Mouse (Mus musculus): Measurements from ENCODE around the gene Rad51d. TPM values are rescaled to one million over a fixed set of nuclear protein-coding genes. Genes with fewer than 3 reads are reported as not detected.
"Not testable (repeated sequence)": the region's sequence is repeated elsewhere in the genome, so short reads cannot be mapped to it uniquely, and the experiment has no call there.

The Rad51d gene
- 13.4 and 21.8 TPM in 2 replicates for polyA plus RNA-seq (2012; ENCODE audit: insufficient read depth, insufficient read length, missing spikeins)

- Histone ChIP-seq H3K4me3 (ENCODE audit: insufficient read depth, low read depth, low read length) (peak within 1 kb of the TSS; percentile 82), H3K27ac (replicated peaks; ENCODE audit: low read depth, low read length) (peak within 1 kb of the TSS; percentile 78), H3K4me1 (ENCODE audit: control insufficient read depth, insufficient read depth, insufficient read length, low read length) (peaks cover 2% of the 10 kb centered on the region; the same call in 1 of the 2 replicates)
Observed at GRCm38 (mm10) chr11:82890342-82890762, at the start of gene Rad51d. TSS of gene Rad51d (minus strand) at chr11:82890614.

GRCm38 (mm10) chr11:82933186-82933585 is 42.8 kb upstream of the Rad51d start:
- H3K4me1 ChIP-seq (ENCODE audit: control insufficient read depth, insufficient read depth, insufficient read length, low read length): peaks cover 6% of the 10 kb centered on the region
- H3K4me3 ChIP-seq (ENCODE audit: insufficient read depth, low read depth, low read length): peak overlapping the region; percentile 88
- H3K27ac ChIP-seq (replicated peaks; ENCODE audit: low read depth, low read length): peak overlapping the region; percentile 92

GRCm38 (mm10) chr11:82931671-82932450 is 41.4 kb upstream of the Rad51d start:
- peak overlapping the region; percentile 76 for H3K27ac ChIP-seq (replicated peaks; ENCODE audit: low read depth, low read length)

GRCm38 (mm10) chr11:82931161-82931560 is 40.7 kb upstream of the Rad51d start:
- Histone ChIP-seq H3K27ac (replicated peaks; ENCODE audit: low read depth, low read length) (peak overlapping the region; percentile 63), H3K4me3 (ENCODE audit: insufficient read depth, low read depth, low read length) (peak overlapping the region; percentile 88)
- H3K4me1 ChIP-seq (ENCODE audit: control insufficient read depth, insufficient read depth, insufficient read length, low read length): not testable (repeated sequence)

More at GRCm38 (mm10) chr11:82931671-82932450, 41.4 kb upstream of the Rad51d start:
- peak overlapping the region; percentile 88 for H3K4me3 ChIP-seq (ENCODE audit: insufficient read depth, low read depth, low read length)
- H3K4me1 ChIP-seq (ENCODE audit: control insufficient read depth, insufficient read depth, insufficient read length, low read length): not testable (repeated sequence)

- Histone ChIP-seq H3K4me3 (ENCODE audit: insufficient read depth, low read depth, low read length) (peak overlapping the region; percentile 88), H3K27ac (replicated peaks; ENCODE audit: low read depth, low read length) (0 out of 2 replicates have a peak overlapping the region, but pooled peaks have one; percentile 33)
- not testable (repeated sequence) for H3K4me1 ChIP-seq (ENCODE audit: control insufficient read depth, insufficient read depth, insufficient read length, low read length)
Observed at GRCm38 (mm10) chr11:82930391-82930955, 40.1 kb upstream of the Rad51d start.

- no peak overlapping the region for H3K27ac ChIP-seq (replicated peaks; ENCODE audit: low read depth, low read length)
- peaks cover 2% of the 10 kb centered on the region for H3K4me1 ChIP-seq (ENCODE audit: control insufficient read depth, insufficient read depth, insufficient read length, low read length)
- peak overlapping the region; percentile 88; the same call in 1 of the 2 replicates for H3K4me3 ChIP-seq (ENCODE audit: insufficient read depth, low read depth, low read length)
Observed at GRCm38 (mm10) chr11:82929633-82929950, 39.2 kb upstream of the Rad51d start.

GRCm38 (mm10) chr11:82928897-82929632 is 38.7 kb upstream of the Rad51d start:
- H3K4me3 ChIP-seq (ENCODE audit: insufficient read depth, low read depth, low read length): no peak overlapping the region
- peaks cover 2% of the 10 kb centered on the region; the same call in 1 of the 2 replicates for H3K4me1 ChIP-seq (ENCODE audit: control insufficient read depth, insufficient read depth, insufficient read length, low read length)
- H3K27ac ChIP-seq (replicated peaks; ENCODE audit: low read depth, low read length): no peak overlapping the region

- H3K27ac ChIP-seq (replicated peaks; ENCODE audit: low read depth, low read length); H3K4me3 ChIP-seq (ENCODE audit: insufficient read depth, low read depth, low read length); H3K4me1 ChIP-seq (ENCODE audit: control insufficient read depth, insufficient read depth, insufficient read length, low read length): not testable (repeated sequence)
Observed at GRCm38 (mm10) chr11:82923910-82924309, 33.5 kb upstream of the Rad51d start.

- H3K4me3 ChIP-seq (ENCODE audit: insufficient read depth, low read depth, low read length): no peak overlapping the region
- H3K27ac ChIP-seq (replicated peaks; ENCODE audit: low read depth, low read length): no peak overlapping the region
- no peaks in the 10 kb centered on the region for H3K4me1 ChIP-seq (ENCODE audit: control insufficient read depth, insufficient read depth, insufficient read length, low read length)
Observed at GRCm38 (mm10) chr11:82921691-82922090, 31.3 kb upstream of the Rad51d start.

GRCm38 (mm10) chr11:82920768-82921167 is 30.4 kb upstream of the Rad51d start:
- H3K27ac ChIP-seq (replicated peaks; ENCODE audit: low read depth, low read length): no peak overlapping the region
- H3K4me3 ChIP-seq (ENCODE audit: insufficient read depth, low read depth, low read length): no peak overlapping the region
- H3K4me1 ChIP-seq (ENCODE audit: control insufficient read depth, insufficient read depth, insufficient read length, low read length): no peaks in the 10 kb centered on the region

- no peak overlapping the region for H3K27ac ChIP-seq (replicated peaks; ENCODE audit: low read depth, low read length)
- H3K4me3 ChIP-seq (ENCODE audit: insufficient read depth, low read depth, low read length): no peak overlapping the region
Observed at GRCm38 (mm10) chr11:82914711-82915352, 24.4 kb upstream of the Rad51d start.

GRCm38 (mm10) chr11:82910679-82911389 is 20.4 kb upstream of the Rad51d start:
- Histone ChIP-seq H3K4me3 (ENCODE audit: insufficient read depth, low read depth, low read length) (no peak overlapping the region), H3K4me1 (ENCODE audit: control insufficient read depth, insufficient read depth, insufficient read length, low read length) (peaks cover 5% of the 10 kb centered on the region; the same call in 1 of the 2 replicates), H3K27ac (replicated peaks; ENCODE audit: low read depth, low read length) (no peak overlapping the region)

More at GRCm38 (mm10) chr11:82914711-82915352, 24.4 kb upstream of the Rad51d start:
- no peaks in the 10 kb centered on the region for H3K4me1 ChIP-seq (ENCODE audit: control insufficient read depth, insufficient read depth, insufficient read length, low read length)

- Histone ChIP-seq H3K27ac (replicated peaks; ENCODE audit: low read depth, low read length) (no peak within 1 kb of the TSS), H3K4me1 (ENCODE audit: control insufficient read depth, insufficient read depth, insufficient read length, low read length) (peaks cover 5% of the 10 kb centered on the region; the same call in 1 of the 2 replicates), H3K4me3 (ENCODE audit: insufficient read depth, low read depth, low read length) (no peak within 1 kb of the TSS)
Observed at GRCm38 (mm10) chr11:82910250-82910649, 19.8 kb upstream of the Rad51d start, which contains the start of gene Unc45b. TSS of gene Unc45b (plus strand) at chr11:82910550.

- H3K27ac ChIP-seq (replicated peaks; ENCODE audit: low read depth, low read length): no peak overlapping the region
- H3K4me1 ChIP-seq (ENCODE audit: control insufficient read depth, insufficient read depth, insufficient read length, low read length): peaks cover 5% of the 10 kb centered on the region; the same call in 1 of the 2 replicates
- H3K4me3 ChIP-seq (ENCODE audit: insufficient read depth, low read depth, low read length): peak overlapping the region; percentile 19; the same call in 1 of the 2 replicates
Observed at GRCm38 (mm10) chr11:82908608-82908989, 18.2 kb upstream of the Rad51d start.

Measured in brown adipose tissue, adult 24 weeks (tissue).